Mouse (Mus musculus) myocyte (in vitro differentiated cells): ENCODE measurements around the gene Nmrk2.

Experiments used
- CEBPB ChIP-seq: IDR thresholded peaks from 2 replicates; pipeline ENCODE4 v1.6.1; 2011; ENCODE audit warnings: mild to moderate bottlenecking, moderate library complexity; ENCODE audit not compliant: poor library complexity, insufficient read depth, severe bottlenecking
- E2F4 ChIP-seq: IDR thresholded peaks from one replicate; pipeline ENCODE4 v1.6.1; 2011; ENCODE audit warnings: mild to moderate bottlenecking, control low read depth, moderate library complexity; ENCODE audit not compliant: insufficient read depth
- MAX ChIP-seq: IDR thresholded peaks from one replicate; pipeline ENCODE4 v1.6.1; 2011; ENCODE audit warnings: low read depth, mild to moderate bottlenecking, control low read depth
- MYOD1 ChIP-seq, 3 experiments: IDR thresholded peaks; one replicate each; pipeline ENCODE4 v1.6.1; 2011; ENCODE audit warnings: control low read depth in 2 of 3, low read depth in 2 of 3, mild to moderate bottlenecking in 2 of 3, moderate library complexity in 1 of 3; ENCODE audit not compliant: insufficient read length in 2 of 3, control insufficient read depth in 1 of 3
- MYOG ChIP-seq, 3 experiments: IDR thresholded peaks; one replicate each; pipeline ENCODE4 v1.6.1; 2011; ENCODE audit warnings: control low read depth in 2 of 3, low read depth in 2 of 3, mild to moderate bottlenecking in 2 of 3; ENCODE audit not compliant: insufficient read length in 2 of 3, control insufficient read depth in 1 of 3, insufficient read depth in 1 of 3
- POLR2A ChIP-seq: IDR thresholded peaks from one replicate; pipeline ENCODE4 v1.6.1; 2011; ENCODE audit warnings: low read depth, mild to moderate bottlenecking, control low read depth, moderate library complexity; ENCODE audit not compliant: insufficient read length
- POLR2AphosphoS2 ChIP-seq: IDR thresholded peaks from one replicate; pipeline ENCODE4 v1.6.1; 2011; ENCODE audit warnings: low read depth, control low read depth; ENCODE audit not compliant: insufficient read length
- REST ChIP-seq: IDR thresholded peaks from one replicate; pipeline ENCODE4 v1.6.1; 2011; ENCODE audit warnings: mild to moderate bottlenecking, control low read depth, moderate library complexity; ENCODE audit not compliant: insufficient read depth, insufficient read length
- SRF ChIP-seq: IDR thresholded peaks from one replicate; pipeline ENCODE4 v1.6.1; 2011; ENCODE audit warnings: low read depth; ENCODE audit not compliant: control insufficient read depth, insufficient read length
- TCF12 ChIP-seq: IDR thresholded peaks from one replicate; pipeline ENCODE4 v1.6.1; 2011; ENCODE audit warnings: mild to moderate bottlenecking, control low read depth; ENCODE audit not compliant: poor library complexity, insufficient read depth, severe bottlenecking
- TCF3 ChIP-seq: IDR thresholded peaks from one replicate; pipeline ENCODE4 v1.6.1; 2011; ENCODE audit warnings: low read depth, control low read depth; ENCODE audit not compliant: insufficient read length
- USF1 ChIP-seq: IDR thresholded peaks from one replicate; pipeline ENCODE4 v1.6.1; 2011; ENCODE audit warnings: low read depth, mild to moderate bottlenecking, control low read depth, moderate library complexity

- no peak for TF ChIP-seq POLR2A
- TF ChIP-seq USF1: no peak
- no peak for TF ChIP-seq MAX
- TF ChIP-seq CEBPB: no peak
- TF ChIP-seq E2F4: no peak
- no peak for TF ChIP-seq POLR2AphosphoS2
- TF ChIP-seq TCF3: no peak
- no peak for TF ChIP-seq MYOG (IDR thresholded peaks at IDR 0.05; ENCODE audit: control insufficient read depth in 1 of 3, insufficient read depth in 1 of 3, insufficient read length in 2 of 3, low read depth in 2 of 3)
- TF ChIP-seq TCF12: no peak
- TF ChIP-seq MYOD1 (IDR thresholded peaks at IDR 0.05; ENCODE audit: control insufficient read depth in 1 of 3, insufficient read length in 2 of 3, low read depth in 2 of 3): no peak
- TF ChIP-seq SRF: no peak
- no peak for TF ChIP-seq REST
These were observed 39.0 kb upstream of the Nmrk2 start for GRCm38 (mm10) chr10:81240876-81241275.
